6 mouse cellular contexts compared by ENCODE assay signal in the genomic region with DNA sequence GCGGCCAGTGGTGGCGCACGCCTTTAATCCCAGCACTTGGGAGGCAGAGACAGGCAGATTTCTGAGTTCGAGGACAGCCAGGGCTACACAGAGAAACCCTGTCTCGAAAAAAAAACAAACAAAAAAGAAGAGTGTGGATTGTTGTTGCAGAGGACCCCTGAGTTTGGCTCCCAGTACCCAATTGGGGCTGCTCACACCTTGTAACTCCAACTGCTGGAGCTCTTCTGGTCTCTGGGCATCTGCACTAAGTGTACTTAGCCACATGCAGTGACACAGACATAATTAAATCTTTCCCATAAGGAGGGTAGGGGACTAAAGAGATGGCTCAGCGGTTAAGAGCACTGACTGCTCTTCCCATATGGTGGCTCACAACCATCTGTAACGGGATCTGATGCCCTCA. TPM values are rescaled to one million over a fixed set of nuclear protein-coding genes. Genes with fewer than 3 reads are reported as not detected.
DNase-seq lines count a peak whose midpoint lies in the region; ATAC-seq and TF ChIP-seq lines count a peak whose summit lies in the region.
"Not testable (repeated sequence)": the region's sequence is repeated elsewhere in the genome, so short reads cannot be mapped to it uniquely, and the experiment has no call there.
"Had no signal": no experiment of that assay in that cellular context is flagged by ENCODE, and none has a peak within 500 bp of the region (broad histone marks: within the 10 kb centered on the region; RNA-seq: fewer than 3 reads in every experiment).

No protein-coding gene starts in this region.

- not testable (repeated sequence) for TF ChIP-seq CTCF in lung, embryonic 14.5 days (IDR thresholded peaks at IDR 0.05; ENCODE audit: low read depth)

- peak; percentile 51 for DNase-seq in heart, adult 11 months
- DNase-seq in heart, embryonic 10.5 days (ENCODE audit: low spot score) = peak; percentile 64
- not testable (repeated sequence) for DNase-seq in intestine, embryonic 14.5 days (ENCODE audit: low spot score); lung, embryonic 14.5 days

- WGBS in heart, embryonic 10.5 days = 91% methylated on average over 7 of the region's 7 CpGs
- 97% methylated on average over 7 of the region's 7 CpGs for WGBS in intestine, embryonic 14.5 days
- WGBS in lung, embryonic 14.5 days = 93% methylated on average over 7 of the region's 7 CpGs

- not testable (repeated sequence) for H3K9me3 ChIP-seq in heart, embryonic 10.5 days; intestine, embryonic 14.5 days (ENCODE audit: control insufficient read depth, low read length); lung, embryonic 14.5 days (ENCODE audit: low read depth, low read length)

- H3K4me3 ChIP-seq in heart, embryonic 10.5 days; intestine, embryonic 14.5 days (ENCODE audit: low read depth, low read length); lung, embryonic 14.5 days (ENCODE audit: low read depth, low read length): not testable (repeated sequence)

- H3K4me2 ChIP-seq in intestine, embryonic 14.5 days (ENCODE audit: low read length); lung, embryonic 14.5 days: not testable (repeated sequence)

- H3K27me3 ChIP-seq in heart, embryonic 10.5 days (ENCODE audit: insufficient read depth, poor library complexity, severe bottlenecking); intestine, embryonic 14.5 days (replicated peaks; ENCODE audit: control insufficient read depth, insufficient read depth, low read length); lung, embryonic 14.5 days (ENCODE audit: insufficient read depth, low read length): not testable (repeated sequence)

- H3K9ac ChIP-seq in intestine, embryonic 14.5 days (ENCODE audit: low read length); lung, embryonic 14.5 days: not testable (repeated sequence)

- 0 out of 2 replicates have a peak, but pooled peaks have one; percentile 29 for ATAC-seq in intestine, embryonic 14.5 days (replicated peaks; ENCODE audit: low FRiP score, low TSS enrichment, low read depth)
- 0 out of 2 replicates have a peak, but pooled peaks have one; percentile 8 for ATAC-seq in lung, embryonic 14.5 days (ENCODE audit: insufficient read depth)

- peaks cover 33% of the 10 kb centered on the region for H3K36me3 ChIP-seq in heart, embryonic 10.5 days
- H3K36me3 ChIP-seq in intestine, embryonic 14.5 days (ENCODE audit: control insufficient read depth, insufficient read depth, low read length) = peaks cover 18% of the 10 kb centered on the region
- not testable (repeated sequence) for H3K36me3 ChIP-seq in lung, embryonic 14.5 days (ENCODE audit: insufficient read depth)

- not testable (repeated sequence) for H3K4me1 ChIP-seq in heart, embryonic 10.5 days; intestine, embryonic 14.5 days (replicated peaks; ENCODE audit: control insufficient read depth, insufficient read depth, low read length); lung, embryonic 14.5 days (ENCODE audit: insufficient read depth)

- H3K27ac ChIP-seq in heart, embryonic 10.5 days; intestine, embryonic 14.5 days (ENCODE audit: low read depth); lung, embryonic 14.5 days (ENCODE audit: low read depth): not testable (repeated sequence)

RNA-seq across cellular contexts. Expression of gene Rapsn, which starts 13.2 kb away (rescaled TPM):
- 6.6 and 13.8 TPM in 2 replicates for polyA plus RNA-seq in heart, embryonic 10.5 days (2016; fragmentation: Nextera tagmentation; extraction: Ambion mirVana)
- polyA plus RNA-seq in intestine, embryonic 14.5 days (2014; fragmentation: Nextera tagmentation; extraction: Ambion mirVana) = 0.55 and 1.5 TPM in 2 replicates
- 1.5 and 1.6 TPM in 2 replicates for polyA plus RNA-seq in lung, embryonic 14.5 days (2014; fragmentation: Nextera tagmentation; extraction: Ambion mirVana)

RNA-seq across cellular contexts. Expression of gene Psmc3, which starts 31.5 kb away (rescaled TPM):
- polyA plus RNA-seq in heart, embryonic 10.5 days (2016; fragmentation: Nextera tagmentation; extraction: Ambion mirVana) = 315 and 334 TPM in 2 replicates
- polyA plus RNA-seq in intestine, embryonic 14.5 days (2014; fragmentation: Nextera tagmentation; extraction: Ambion mirVana) = 280 and 322 TPM in 2 replicates
- 300 and 322 TPM in 2 replicates for polyA plus RNA-seq in lung, embryonic 14.5 days (2014; fragmentation: Nextera tagmentation; extraction: Ambion mirVana)

RNA-seq across cellular contexts. Expression of gene Slc39a13, which starts 48.0 kb away (rescaled TPM):
- polyA plus RNA-seq in heart, embryonic 10.5 days (2016; fragmentation: Nextera tagmentation; extraction: Ambion mirVana) = 32.6 and 37.5 TPM in 2 replicates
- polyA plus RNA-seq in intestine, embryonic 14.5 days (2014; fragmentation: Nextera tagmentation; extraction: Ambion mirVana) = 29.7 and 32.3 TPM in 2 replicates
- polyA plus RNA-seq in lung, embryonic 14.5 days (2014; fragmentation: Nextera tagmentation; extraction: Ambion mirVana) = 29.0 and 33.3 TPM in 2 replicates

RNA-seq across cellular contexts. Expression of gene Spi1, which starts 59.9 kb away (rescaled TPM):
- 0.99 and 4.1 TPM in 2 replicates for polyA plus RNA-seq in heart, embryonic 10.5 days (2016; fragmentation: Nextera tagmentation; extraction: Ambion mirVana)
- 5.3 and 6.9 TPM in 2 replicates for polyA plus RNA-seq in intestine, embryonic 14.5 days (2014; fragmentation: Nextera tagmentation; extraction: Ambion mirVana)
- 6.2 TPM in 2 replicates for polyA plus RNA-seq in lung, embryonic 14.5 days (2014; fragmentation: Nextera tagmentation; extraction: Ambion mirVana)
- polyA plus RNA-seq: activated CD4-positive, CD25-positive, alpha-beta regulatory T cell, adult 4 months; C2C12 had no signal
